Mouse (Mus musculus) limb, embryonic 12.5 days (tissue): ENCODE results near the gene Cep135. TPM values are rescaled to one million over a fixed set of nuclear protein-coding genes. Genes with fewer than 3 reads are reported as not detected.
A peak's percentile ranks its signal among the peaks of the same experiment; 100 is the strongest.

Experiments
- ATAC-seq: fragments of 200-750 bp; cut with Nextera tagmentation; 2 replicates; pipeline ENCODE4 v1.8.0; 2017; ENCODE audit warnings: low read depth, moderate TSS enrichment; ENCODE audit not compliant: insufficient number of reproducible peaks, insufficient read depth, low FRiP score, low TSS enrichment
- H3K27ac ChIP-seq: fragments of 300-500 bp; sonication (generic); 2 replicates; pipeline ENCODE4 v1.5.1; 2016; ENCODE audit warnings: mild to moderate bottlenecking, moderate library complexity
- H3K27me3 ChIP-seq: fragments of 300-500 bp; sonication (generic); 2 replicates; pipeline ENCODE4 v1.6.1; 2016; ENCODE audit warnings: mild to moderate bottlenecking, moderate library complexity
- H3K36me3 ChIP-seq: fragments of 300-500 bp; sonication (generic); 2 replicates; pipeline ENCODE4 v1.6.1; 2016; ENCODE audit warnings: mild to moderate bottlenecking, moderate library complexity
- H3K4me1 ChIP-seq: fragments of 300-500 bp; sonication (generic); replicated peaks from 2 replicates; pipeline ENCODE4 v1.6.1; 2016
- H3K4me2 ChIP-seq: fragments of 300-500 bp; sonication (generic); 2 replicates; pipeline ENCODE4 v1.6.1; 2016; ENCODE audit warnings: mild to moderate bottlenecking, moderate library complexity
- H3K4me3 ChIP-seq: fragments of 300-500 bp; sonication (generic); replicated peaks from 2 replicates; pipeline ENCODE4 v1.5.1; 2016; ENCODE audit warnings: mild to moderate bottlenecking
- H3K9ac ChIP-seq: fragments of 300-500 bp; sonication (generic); replicated peaks from 2 replicates; pipeline ENCODE4 v1.6.1; 2016; ENCODE audit warnings: mild to moderate bottlenecking, moderate library complexity
- H3K9me3 ChIP-seq: fragments of 300-500 bp; sonication (generic); 2 replicates; pipeline ENCODE4 v1.6.1; 2016; ENCODE audit warnings: mild to moderate bottlenecking, moderate library complexity
- WGBS: fragments of 180-500 bp; shearing (Covaris S2); methylation state at CpG from one replicate; pipeline ENCODE4 v1.1.7; 2016; 5-methylcytosine and 5-hydroxymethylcytosine counted together
- polyA plus RNA-seq: library from polyadenylated mRNA; unstranded; fragments of >200 nt; fragmentation: Nextera tagmentation; extraction: Ambion mirVana; gene quantifications from 2 replicates; pipeline ENCODE4 v1.2.1, GENCODE M21; 2016

Cep135 gene
- polyA plus RNA-seq, 1 experiment from 2014 or later: 11.4 TPM

- Histone ChIP-seq H3K27ac (no peak overlapping the region), H3K27me3 (no peaks in the 10 kb centered on the region), H3K9me3 (no peaks in the 10 kb centered on the region), H3K4me1 (no peaks in the 10 kb centered on the region), H3K9ac (no peak overlapping the region), H3K36me3 (peaks cover 83% of the 10 kb centered on the region), H3K4me2 (no peak overlapping the region), H3K4me3 (no peak overlapping the region)
- ATAC-seq: no peak
- 93% methylated on average over 8 of the region's 8 CpGs for WGBS
These were observed 21.3 kb downstream of the Cep135 start for GRCm38 (mm10) chr5:76609702-76610370.

- Histone ChIP-seq H3K27me3 (no peaks in the 10 kb centered on the region), H3K36me3 (peaks cover 83% of the 10 kb centered on the region), H3K4me1 (no peaks in the 10 kb centered on the region), H3K9me3 (no peaks in the 10 kb centered on the region), H3K9ac (no peak overlapping the region), H3K4me2 (no peak overlapping the region), H3K4me3 (no peak overlapping the region), H3K27ac (peak overlapping the region; percentile 12; the same call in 1 of the 2 replicates)
- 67% methylated on average over 6 of the region's 6 CpGs for WGBS
- no peak for ATAC-seq
These were observed 24.5 kb downstream of the Cep135 start for GRCm38 (mm10) chr5:76612867-76613499.

GRCm38 (mm10) chr5:76615276-76615675, 26.8 kb downstream of the Cep135 start:
- H3K9me3 ChIP-seq: no peaks in the 10 kb centered on the region
- no peak overlapping the region for H3K4me2 ChIP-seq
- H3K4me3 ChIP-seq: no peak overlapping the region
- ATAC-seq: no peak
- no peak overlapping the region for H3K27ac ChIP-seq
- peaks cover 85% of the 10 kb centered on the region for H3K36me3 ChIP-seq
- 92% methylated on average over 8 of the region's 8 CpGs for WGBS
- H3K27me3 ChIP-seq: 0 out of 2 replicates have a peak, but pooled peaks cover 2% of the 10 kb centered on the region
- H3K4me1 ChIP-seq: no peaks in the 10 kb centered on the region
- no peak overlapping the region for H3K9ac ChIP-seq

GRCm38 (mm10) chr5:76616196-76616747, 27.8 kb downstream of the Cep135 start:
- Histone ChIP-seq H3K36me3 (peaks cover 83% of the 10 kb centered on the region), H3K27ac (no peak overlapping the region), H3K27me3 (0 out of 2 replicates have a peak, but pooled peaks cover 2% of the 10 kb centered on the region), H3K9me3 (no peaks in the 10 kb centered on the region), H3K4me3 (no peak overlapping the region), H3K4me2 (no peak overlapping the region), H3K9ac (no peak overlapping the region), H3K4me1 (no peaks in the 10 kb centered on the region)
- no peak for ATAC-seq
- WGBS: 73% methylated on average over 2 of the region's 2 CpGs

GRCm38 (mm10) chr5:76618750-76619149, 30.3 kb downstream of the Cep135 start:
- Histone ChIP-seq H3K4me3 (no peak overlapping the region), H3K9ac (no peak overlapping the region), H3K9me3 (no peaks in the 10 kb centered on the region), H3K36me3 (peaks cover 83% of the 10 kb centered on the region), H3K27ac (no peak overlapping the region), H3K4me2 (no peak overlapping the region), H3K4me1 (no peaks in the 10 kb centered on the region), H3K27me3 (0 out of 2 replicates have a peak, but pooled peaks cover 2% of the 10 kb centered on the region)
- 86% methylated on average over 7 of the region's 7 CpGs for WGBS
- ATAC-seq: no peak

GRCm38 (mm10) chr5:76623759-76624158, 35.3 kb downstream of the Cep135 start:
- no peak overlapping the region for H3K4me2 ChIP-seq
- H3K4me3 ChIP-seq: no peak overlapping the region
- H3K27ac ChIP-seq: no peak overlapping the region
- H3K9ac ChIP-seq: no peak overlapping the region
- 92% methylated on average over 9 of the region's 9 CpGs for WGBS
- no peaks in the 10 kb centered on the region for H3K4me1 ChIP-seq
- H3K27me3 ChIP-seq: 0 out of 2 replicates have a peak, but pooled peaks cover 2% of the 10 kb centered on the region
- peaks cover 65% of the 10 kb centered on the region for H3K36me3 ChIP-seq
- no peak for ATAC-seq
- no peaks in the 10 kb centered on the region for H3K9me3 ChIP-seq

- Histone ChIP-seq H3K27ac (no peak overlapping the region), H3K36me3 (peaks cover 66% of the 10 kb centered on the region), H3K4me1 (no peaks in the 10 kb centered on the region), H3K4me3 (no peak overlapping the region), H3K4me2 (no peak overlapping the region), H3K27me3 (no peaks in the 10 kb centered on the region), H3K9ac (no peak overlapping the region), H3K9me3 (no peaks in the 10 kb centered on the region)
- ATAC-seq: no peak
- WGBS: 97% methylated on average over 1 of the region's 1 CpGs
These were observed 39.3 kb downstream of the Cep135 start for GRCm38 (mm10) chr5:76627770-76628169.

- H3K36me3 ChIP-seq: peaks cover 81% of the 10 kb centered on the region
- ATAC-seq: no peak
These were observed 45.5 kb downstream of the Cep135 start for GRCm38 (mm10) chr5:76634012-76634411.

GRCm38 (mm10) chr5:76635592-76635991, 47.1 kb downstream of the Cep135 start:
- Histone ChIP-seq H3K9me3 (no peaks in the 10 kb centered on the region), H3K27ac (no peak overlapping the region), H3K9ac (no peak overlapping the region), H3K36me3 (peaks cover 84% of the 10 kb centered on the region), H3K4me2 (no peak overlapping the region), H3K27me3 (no peaks in the 10 kb centered on the region), H3K4me3 (no peak overlapping the region), H3K4me1 (no peaks in the 10 kb centered on the region)
- no peak for ATAC-seq
- WGBS: 97% methylated on average over 2 of the region's 2 CpGs

More at GRCm38 (mm10) chr5:76634012-76634411, 45.5 kb downstream of the Cep135 start:
- 84% methylated on average over 10 of the region's 10 CpGs for WGBS
- Histone ChIP-seq H3K27ac (no peak overlapping the region), H3K27me3 (no peaks in the 10 kb centered on the region), H3K4me1 (no peaks in the 10 kb centered on the region), H3K9me3 (no peaks in the 10 kb centered on the region), H3K4me3 (no peak overlapping the region), H3K4me2 (no peak overlapping the region), H3K9ac (no peak overlapping the region)

GRCm38 (mm10) chr5:76642076-76642475, 53.6 kb downstream of the Cep135 start:
- Histone ChIP-seq H3K9me3 (no peaks in the 10 kb centered on the region), H3K4me1 (no peaks in the 10 kb centered on the region), H3K27me3 (no peaks in the 10 kb centered on the region), H3K36me3 (peaks cover 75% of the 10 kb centered on the region), H3K9ac (no peak overlapping the region), H3K27ac (no peak overlapping the region), H3K4me3 (no peak overlapping the region), H3K4me2 (no peak overlapping the region)
- 96% methylated on average over 4 of the region's 4 CpGs for WGBS
- ATAC-seq: no peak

- ATAC-seq: no peak
- Histone ChIP-seq H3K36me3 (peaks cover 66% of the 10 kb centered on the region), H3K27ac (no peak overlapping the region), H3K9ac (no peak overlapping the region), H3K9me3 (no peaks in the 10 kb centered on the region), H3K27me3 (no peaks in the 10 kb centered on the region), H3K4me1 (no peaks in the 10 kb centered on the region), H3K4me3 (no peak overlapping the region), H3K4me2 (no peak overlapping the region)
- 91% methylated on average over 7 of the region's 7 CpGs for WGBS
These were observed 55.7 kb downstream of the Cep135 start for GRCm38 (mm10) chr5:76644234-76644633.
